9 mouse cellular contexts compared by ENCODE assay signal in genomic region chr1:24378125-24378821, GRCm38 (mm10).
A peak's percentile ranks its signal among the peaks of the same experiment; 100 is the strongest.
DNase-seq lines count a peak whose midpoint lies in the region; ATAC-seq and TF ChIP-seq lines count a peak whose summit lies in the region.
"Had no signal": no experiment of that assay in that cellular context is flagged by ENCODE, and none has a peak within 500 bp of the region (broad histone marks: within the 10 kb centered on the region; RNA-seq: fewer than 3 reads in every experiment).

No protein-coding gene starts in this region.

- in situ Hi-C loops in CH12.LX (cut with MboI; ENCODE audit: low pct_ligation_motif_present, low pct_unique_long_range_greater_than_20kb, low sequenced_read_pairs): no loop called here

- no peaks in the 10 kb centered on the region for H3K36me3 ChIP-seq in CH12.LX (replicated peaks in 1 of 2; ENCODE audit: control insufficient read depth in 1 of 2, insufficient read depth in 1 of 2, low read length in 1 of 2)
- H3K36me3 ChIP-seq in hindbrain, embryonic 11.5 days (ENCODE audit: control insufficient read depth, insufficient read depth, low read length): no peaks in the 10 kb centered on the region
- no peaks in the 10 kb centered on the region for H3K36me3 ChIP-seq in neural tube, embryonic 13.5 days
- H3K36me3 ChIP-seq in thymus, adult 2 months (ENCODE audit: control insufficient read depth, insufficient read depth, low read length): no peaks in the 10 kb centered on the region
- H3K36me3 ChIP-seq: G1E had no signal

- 0 out of 2 replicates have a peak, but pooled peaks have one; percentile 71 for ATAC-seq in hindbrain, embryonic 11.5 days (ENCODE audit: low FRiP score)
- peak; percentile 85 for ATAC-seq in neural tube, embryonic 13.5 days (ENCODE audit: low read depth)

- TF ChIP-seq RAD21 in CH12.LX (IDR thresholded peaks at IDR 0.05; ENCODE audit: low read depth, low read length): peak; percentile 74

- no peaks in the 10 kb centered on the region for H3K27me3 ChIP-seq in CH12.LX (replicated peaks)
- no peaks in the 10 kb centered on the region for H3K27me3 ChIP-seq in hindbrain, embryonic 11.5 days (ENCODE audit: control insufficient read depth, insufficient read depth, low read length)
- H3K27me3 ChIP-seq in neural tube, embryonic 13.5 days: no peaks in the 10 kb centered on the region
- H3K27me3 ChIP-seq in thymus, adult 2 months (ENCODE audit: control insufficient read depth, insufficient read depth, low read length): no peaks in the 10 kb centered on the region

- no peaks in the 10 kb centered on the region for H3K9me3 ChIP-seq in CH12.LX (replicated peaks; ENCODE audit: low read length)
- no peaks in the 10 kb centered on the region for H3K9me3 ChIP-seq in hindbrain, embryonic 11.5 days (ENCODE audit: control insufficient read depth, low read length)
- no peaks in the 10 kb centered on the region for H3K9me3 ChIP-seq in neural tube, embryonic 13.5 days
- H3K9me3 ChIP-seq: G1E had no signal

- peaks cover 0 to 10% of the 10 kb centered on the region in 2 experiments; a peak in 2 of 4 replicates for H3K4me1 ChIP-seq in CH12.LX (ENCODE audit: control insufficient read depth in 1 of 2, insufficient read depth in 2 of 2)
- no peaks in the 10 kb centered on the region for H3K4me1 ChIP-seq in hindbrain, embryonic 11.5 days (replicated peaks; ENCODE audit: control insufficient read depth, insufficient read depth, low read length)
- peaks cover 7% of the 10 kb centered on the region; the same call in 1 of the 2 replicates for H3K4me1 ChIP-seq in neural tube, embryonic 13.5 days (replicated peaks)
- H3K4me1 ChIP-seq in thymus, adult 2 months (replicated peaks; ENCODE audit: control insufficient read depth, insufficient read depth, low read length): no peaks in the 10 kb centered on the region

- DNase-seq in heart, adult 18-20 months: peak; percentile 14 to 34
- no peak for DNase-seq in heart, postnatal 25 days (ENCODE audit: low spot score)
- no peak for DNase-seq in CH12.LX (ENCODE audit: extremely low read depth)
- peak; percentile 84 to 86 for DNase-seq in cerebellum, postnatal 10 days
- DNase-seq in hindbrain, embryonic 11.5 days (ENCODE audit: low spot score): peak; percentile 40
- DNase-seq in left cerebral cortex, postnatal 14 days (ENCODE audit: low spot score in 2 of 2): peak; percentile 44 to 68
- DNase-seq in thymus, adult 2 months: no peak

- no peak overlapping the region for H3K4me2 ChIP-seq in CH12.LX (ENCODE audit: insufficient read depth, low read depth, poor library complexity, severe bottlenecking)
- no peak overlapping the region for H3K4me2 ChIP-seq in hindbrain, embryonic 11.5 days (replicated peaks; ENCODE audit: low read depth, low read length)
- no peak overlapping the region for H3K4me2 ChIP-seq in neural tube, embryonic 13.5 days

- dilution Hi-C loops in CH12.LX (cut with MboI; ENCODE audit: extremely low pct_ligation_motif_present, extremely low pct_unique_long_range_greater_than_20kb, low sequenced_read_pairs): no loop called here

- 42% methylated on average over 8 of the region's 8 CpGs for WGBS in hindbrain, embryonic 11.5 days
- 34% methylated on average over 8 of the region's 8 CpGs for WGBS in neural tube, embryonic 13.5 days
- WGBS in thymus, adult 2 months: 50% methylated on average over 8 of the region's 8 CpGs

- no peak for TF ChIP-seq POLR2A in CH12.LX (IDR thresholded peaks at IDR 0.05; ENCODE audit: low read depth, low read length)
- TF ChIP-seq POLR2A in thymus, adult 2 months (IDR thresholded peaks at IDR 0.05; ENCODE audit: control insufficient read depth, extremely low read depth, insufficient read depth, low read length, poor library complexity): no peak

- H3K79me2 ChIP-seq in CH12.LX (replicated peaks; ENCODE audit: control insufficient read depth, extremely low read depth, insufficient read depth, poor library complexity, severe bottlenecking): no peaks in the 10 kb centered on the region

- no peak for TF ChIP-seq EP300 in CH12.LX (IDR thresholded peaks at IDR 0.05; ENCODE audit: low read length)

- H3K4me3 ChIP-seq in CH12.LX (replicated peaks in 1 of 3; ENCODE audit: low read depth in 2 of 3, low read length in 2 of 3, poor library complexity in 1 of 3): no peak overlapping the region
- no peak overlapping the region for H3K4me3 ChIP-seq in hindbrain, embryonic 11.5 days (ENCODE audit: low read depth, low read length)
- H3K4me3 ChIP-seq in neural tube, embryonic 13.5 days: no peak overlapping the region
- no peak overlapping the region for H3K4me3 ChIP-seq in thymus, adult 2 months (ENCODE audit: control insufficient read depth, insufficient read depth, low read length)

- no peak overlapping the region for H3K27ac ChIP-seq in CH12.LX (ENCODE audit: insufficient read depth, low read depth)
- no peak overlapping the region for H3K27ac ChIP-seq in hindbrain, embryonic 11.5 days (ENCODE audit: low read depth, low read length)
- H3K27ac ChIP-seq in neural tube, embryonic 13.5 days (replicated peaks): no peak overlapping the region
- H3K27ac ChIP-seq in thymus, adult 2 months (ENCODE audit: control insufficient read depth, insufficient read depth, low read length): no peak overlapping the region

- peak in 1 of 2 experiments; percentile 76; a peak in 2 of 4 replicates for TF ChIP-seq CTCF in CH12.LX (conservative IDR thresholded peaks at IDR 0.05 in 1 of 2, IDR thresholded peaks at IDR 0.05 in 1 of 2; ENCODE audit: low read depth in 2 of 2, low read length in 2 of 2)
- no peak for TF ChIP-seq CTCF in thymus, adult 2 months (IDR thresholded peaks at IDR 0.05; ENCODE audit: borderline replicate concordance, control insufficient read depth, extremely low read depth, insufficient read depth, low read length, poor library complexity)

- H3K9ac ChIP-seq in CH12.LX (ENCODE audit: insufficient read depth, low read depth): no peak overlapping the region
- H3K9ac ChIP-seq in hindbrain, embryonic 11.5 days (ENCODE audit: low read depth, low read length): no peak overlapping the region
- no peak overlapping the region for H3K9ac ChIP-seq in neural tube, embryonic 13.5 days

- intact Hi-C loops in heart, postnatal 25 days (cut with DNase I): no loop called here
- intact Hi-C loops in left cerebral cortex, postnatal 14 days (cut with DNase I): loop anchor here (5.0 kb wide), 1 partner anchor 254 kb away; no protein-coding TSS in a partner anchor

TF ChIP-seq in CH12.LX, 34 proteins besides CTCF, POLR2A, EP300 and RAD21:
- TF ChIP-seq MAZ (IDR thresholded peaks at IDR 0.05; ENCODE audit: low read depth, low read length) (no peak), SMC3 (IDR thresholded peaks at IDR 0.05; ENCODE audit: low read depth, low read length) (peak; percentile 54), JUND (conservative IDR thresholded peaks at IDR 0.05; ENCODE audit: low read depth, low read length) (no peak), USF1 (IDR thresholded peaks at IDR 0.05; ENCODE audit: low read depth, low read length) (no peak), RCOR1 (conservative IDR thresholded peaks at IDR 0.05; ENCODE audit: low read depth, low read length) (no peak), BHLHE40 (IDR thresholded peaks at IDR 0.05; ENCODE audit: low read depth, low read length) (no peak)

Comparison
In these comparisons a context has a peak if more than half of its experiments do, and no peak if none do; other contexts are left out.
1. DNase-seq: peak in heart, adult 18-20 months (2 of 2), cerebellum, postnatal 10 days (2 of 2), hindbrain, embryonic 11.5 days (single experiment) and left cerebral cortex, postnatal 14 days (2 of 2); none in heart, postnatal 25 days (single experiment), CH12.LX (single experiment) and thymus, adult 2 months (single experiment).